Mouse (Mus musculus) right cerebral cortex, postnatal 36 days (tissue): Measurements from ENCODE around the gene Orai1.
"Not testable (repeated sequence)": the region's sequence is repeated elsewhere in the genome, so short reads cannot be mapped to it uniquely, and the experiment has no call there.

Source experiments
- DNase-seq, 2 experiments: peaks; one replicate each; pipeline ENCODE4 v3.0.0; 2022; ENCODE audit warnings: low spot score in 2 of 2, mixed read lengths in 1 of 2

Orai1 gene

DNA sequence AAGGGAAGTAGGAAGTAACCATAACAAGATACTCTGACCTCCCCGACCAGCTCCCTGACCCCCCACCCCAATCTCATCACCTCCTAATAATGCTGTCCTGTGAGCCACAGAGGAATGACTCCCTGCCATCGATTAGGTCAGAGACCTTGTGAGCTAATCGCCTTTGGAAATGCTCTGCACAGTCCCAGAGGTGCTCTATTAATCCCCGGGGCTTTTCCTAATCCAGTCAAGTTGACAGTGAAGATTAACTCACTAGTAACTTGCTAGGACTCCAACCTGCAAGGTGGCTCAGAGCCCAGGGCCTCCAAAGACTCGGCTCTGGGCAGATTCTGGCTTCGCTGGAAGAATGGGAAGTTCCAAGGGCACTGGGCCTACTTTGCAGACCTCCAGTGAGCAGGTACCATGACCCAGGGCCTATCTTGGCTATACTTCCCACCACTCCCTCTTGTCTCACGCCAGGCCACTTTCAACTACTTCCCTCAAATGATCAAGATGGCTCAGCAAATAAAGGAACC, 18.8 kb downstream of the Orai1 start:
- DNase-seq, result no peak

DNA sequence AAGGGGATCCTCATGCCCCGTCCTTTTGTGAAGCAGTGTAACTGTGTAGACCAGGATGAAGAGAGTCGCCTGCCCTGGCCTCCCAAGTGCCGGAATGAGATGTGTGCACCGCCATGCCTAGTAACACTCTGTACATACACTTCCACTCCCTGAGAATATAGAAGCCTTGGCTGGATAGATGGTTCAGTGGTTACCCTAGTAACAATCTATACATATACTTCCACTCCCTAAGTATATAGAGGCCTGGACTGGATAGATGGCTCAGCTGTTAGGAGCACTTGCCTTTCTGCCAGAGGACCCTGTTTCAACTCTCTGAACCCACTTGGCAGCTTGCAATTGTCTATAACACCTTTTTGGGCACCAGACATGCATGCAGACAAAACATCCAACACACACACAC, 20.2 kb downstream of the Orai1 start:
- no peak for DNase-seq

DNA sequence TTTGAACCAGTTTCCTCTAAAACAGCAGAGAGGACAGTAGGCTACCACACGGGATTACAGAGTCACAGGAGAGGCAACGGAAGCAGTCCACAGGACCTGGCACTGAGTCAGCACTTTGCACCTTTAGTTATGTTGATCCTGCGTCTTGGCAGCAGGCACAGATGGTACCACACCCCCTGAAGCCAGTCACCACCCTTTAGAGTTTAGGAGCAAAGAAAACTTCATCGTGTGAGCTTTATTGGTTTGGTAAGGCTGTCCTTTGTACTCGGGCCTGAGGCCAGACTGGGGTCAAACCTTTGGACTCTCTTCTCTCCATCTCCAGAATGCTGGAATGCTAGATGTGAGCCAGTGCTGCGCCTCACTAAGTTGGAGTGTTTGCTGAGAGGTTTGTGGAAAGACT, 20.7 kb downstream of the Orai1 start:
- DNase-seq, result no peak

DNA sequence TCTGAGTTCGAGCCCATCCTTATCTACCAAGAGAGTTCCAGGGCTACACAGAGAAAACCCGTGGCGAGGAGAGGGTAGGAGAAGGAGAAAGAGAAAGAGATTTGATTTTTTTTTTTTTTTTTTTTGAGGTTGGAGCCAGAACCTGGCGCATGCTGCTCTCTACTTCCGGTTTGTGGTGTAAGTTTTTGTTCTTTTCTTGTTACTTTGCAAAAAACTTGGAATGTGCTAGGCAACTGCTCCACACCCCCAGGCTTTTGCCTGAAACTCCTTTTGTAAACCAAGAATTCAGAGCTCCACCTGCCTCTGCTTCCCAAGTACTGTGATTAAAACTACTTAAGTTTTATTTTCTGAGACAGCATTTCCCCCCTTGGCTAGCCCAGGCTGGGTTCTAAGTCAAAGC, 23.2 kb downstream of the Orai1 start:
- no peak for DNase-seq

DNA sequence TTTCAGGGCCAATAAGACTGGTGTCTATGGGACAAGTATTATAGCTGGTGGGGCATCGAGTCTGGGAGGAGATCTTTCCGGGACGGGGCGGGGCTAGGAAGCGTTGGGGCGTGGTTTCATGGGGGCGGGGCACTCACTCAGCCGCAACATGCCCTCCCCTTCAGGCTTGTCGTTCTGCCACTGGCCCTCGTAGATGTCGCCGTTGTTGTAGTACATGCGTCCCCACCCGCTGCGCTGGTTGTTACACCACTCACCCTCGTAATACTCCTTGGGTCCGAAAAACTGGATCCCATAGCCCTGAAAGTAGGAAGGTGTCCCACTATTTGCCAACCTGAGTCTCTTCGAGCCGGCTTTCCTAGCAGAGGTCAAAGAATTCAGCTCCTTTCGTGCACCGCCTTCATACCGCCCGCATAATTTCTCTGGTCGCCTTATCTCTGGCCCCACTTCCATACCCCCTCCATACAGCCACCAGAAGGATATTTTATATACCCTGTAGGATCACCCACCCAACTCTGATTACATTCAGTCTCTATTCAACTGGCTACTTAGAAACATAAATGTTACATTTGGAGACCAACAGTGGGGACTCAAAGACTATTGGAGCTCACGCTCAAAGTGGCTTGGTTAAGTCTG, 24.4 kb downstream of the Orai1 start:
- DNase-seq, result no peak

DNA sequence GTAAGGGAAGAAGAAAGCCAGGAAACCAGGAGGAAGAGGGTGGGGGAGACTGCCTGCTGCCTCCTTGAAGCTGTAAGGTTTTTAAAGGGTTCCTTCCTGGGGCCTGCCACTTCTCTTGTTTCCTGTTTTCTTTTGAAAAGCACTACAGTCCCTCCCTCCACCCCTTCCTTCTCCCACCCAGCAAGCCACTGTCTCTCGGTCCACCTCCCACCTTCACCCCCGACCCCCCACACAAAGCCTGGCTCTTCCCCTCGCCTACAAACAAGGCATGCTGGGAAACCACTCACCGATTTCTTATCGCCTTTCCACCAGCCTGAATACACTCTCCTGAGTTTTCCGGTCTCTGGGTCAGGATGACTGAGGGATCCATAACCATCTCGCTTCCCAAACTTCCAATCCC, 25.9 kb downstream of the Orai1 start:
- no peak for DNase-seq

DNA sequence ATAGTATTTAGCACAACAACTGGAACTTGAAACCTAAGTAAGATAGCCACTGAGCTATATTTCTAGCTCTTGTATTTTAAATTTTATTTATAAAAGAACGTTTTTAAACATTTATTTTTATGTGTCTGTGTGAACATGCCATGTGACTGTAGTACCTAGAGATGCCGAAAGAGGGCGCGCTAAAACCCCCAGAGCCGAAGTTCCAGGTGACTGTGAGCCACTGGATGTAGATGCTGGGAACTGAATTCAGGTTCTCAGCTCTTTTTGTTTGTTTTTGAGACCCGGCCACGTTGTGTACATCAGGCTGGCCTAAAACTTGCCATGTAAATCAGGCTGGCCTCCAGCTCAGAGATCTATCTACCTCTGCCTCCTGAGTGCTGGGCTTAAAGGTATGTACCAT, 29.0 kb downstream of the Orai1 start:
- DNase-seq, result no peak

DNA sequence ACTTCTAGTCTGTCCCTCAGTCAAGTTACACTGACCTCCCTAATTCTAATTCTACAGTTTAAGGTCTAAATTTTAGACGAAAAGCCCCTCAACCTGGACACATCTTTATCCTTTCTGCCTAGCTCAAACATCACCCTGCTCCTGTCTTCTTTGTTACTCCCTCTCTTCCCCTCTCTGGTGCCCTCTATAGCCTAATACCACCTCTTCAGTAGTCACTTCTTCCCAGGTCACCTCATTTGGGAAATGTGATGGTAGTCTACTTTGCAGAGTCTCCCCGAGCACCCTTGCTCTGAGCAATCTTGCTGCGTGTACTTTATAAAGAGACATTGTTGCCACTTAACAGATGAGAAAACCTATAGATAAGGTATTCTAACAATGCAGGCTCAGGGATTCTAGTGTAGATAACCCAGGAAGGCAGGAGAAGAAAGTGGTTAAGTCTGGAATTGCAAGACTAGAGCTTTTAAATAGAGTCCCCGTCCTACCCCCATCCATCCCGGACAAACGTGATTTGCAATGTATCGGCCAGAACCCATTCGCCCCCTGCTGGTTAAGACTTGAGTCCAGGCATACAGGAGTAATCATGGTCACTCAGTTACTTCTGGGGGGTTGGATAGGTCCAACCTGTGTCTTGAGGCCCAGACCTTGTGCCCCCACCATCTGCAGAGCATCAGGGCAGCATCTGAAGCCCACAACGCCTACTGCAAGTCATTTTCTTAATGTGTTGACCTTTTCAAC, 30.9 kb downstream of the Orai1 start:
- no peak for DNase-seq

DNA sequence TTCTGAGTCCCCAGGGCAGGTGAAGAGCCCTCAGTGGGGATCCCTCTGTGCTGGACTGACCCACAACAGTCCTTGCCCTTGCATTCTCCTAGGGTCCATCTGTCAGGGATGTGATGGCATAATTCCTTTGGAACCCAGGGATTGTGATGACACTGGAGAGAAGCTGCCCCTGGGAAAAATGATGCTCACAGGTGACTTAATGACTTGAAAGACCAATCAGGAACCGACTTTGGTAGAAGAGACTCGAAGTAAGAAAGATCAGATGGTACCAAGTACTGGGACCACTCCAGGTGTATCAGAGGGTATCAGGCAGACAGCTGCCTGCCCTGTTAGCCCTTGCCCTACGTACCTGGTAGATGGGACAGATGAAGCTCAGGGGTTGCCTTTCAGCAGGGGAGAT, 32.0 kb downstream of the Orai1 start, which contains the start of gene Morn3:
Gene Morn3, minus strand, starts transcription at position 101 of the 400 bp plus-strand sequence.
- DNase-seq, result no peak

DNA sequence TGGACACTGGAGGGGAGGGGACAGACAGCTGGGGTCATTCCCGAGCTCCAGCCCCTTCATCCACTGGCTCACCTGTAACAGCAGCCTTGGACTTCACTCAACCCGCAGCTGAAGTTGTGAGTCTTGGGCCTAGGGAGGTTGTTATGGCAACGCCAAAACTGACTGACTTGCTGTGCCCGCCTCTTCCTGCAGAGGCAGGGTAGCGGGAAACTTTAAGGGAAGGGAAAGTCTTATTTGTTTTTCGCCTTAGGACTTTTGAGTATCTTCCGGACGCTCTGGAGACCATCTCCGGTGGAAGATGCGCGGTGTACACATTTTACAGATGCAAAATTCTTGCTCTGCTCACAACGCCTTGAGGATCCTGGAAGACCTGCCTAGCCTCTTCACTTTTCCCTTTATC, 34.4 kb downstream of the Orai1 start:
- DNase-seq, result no peak

DNA sequence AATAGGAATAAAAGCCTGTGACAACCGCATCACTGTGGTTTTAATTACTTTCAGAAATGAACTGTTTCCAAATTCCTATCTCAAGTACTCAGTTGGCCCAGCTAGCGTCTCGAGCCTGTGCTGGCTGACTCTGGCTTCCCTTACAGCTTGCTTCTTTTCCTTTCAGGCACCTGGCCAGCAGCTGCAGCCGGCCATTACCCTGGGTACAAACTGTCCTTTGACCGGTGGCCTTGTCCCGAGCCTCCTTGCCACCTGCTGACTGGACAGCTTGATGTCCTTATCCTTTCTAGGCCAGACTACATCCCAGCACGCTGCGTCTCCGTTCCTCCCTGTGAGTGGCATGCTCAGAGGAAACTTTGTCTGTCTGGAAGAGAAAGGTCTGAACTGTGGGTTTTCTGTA, 36.0 kb downstream of the Orai1 start:
- DNase-seq, result no peak

DNA sequence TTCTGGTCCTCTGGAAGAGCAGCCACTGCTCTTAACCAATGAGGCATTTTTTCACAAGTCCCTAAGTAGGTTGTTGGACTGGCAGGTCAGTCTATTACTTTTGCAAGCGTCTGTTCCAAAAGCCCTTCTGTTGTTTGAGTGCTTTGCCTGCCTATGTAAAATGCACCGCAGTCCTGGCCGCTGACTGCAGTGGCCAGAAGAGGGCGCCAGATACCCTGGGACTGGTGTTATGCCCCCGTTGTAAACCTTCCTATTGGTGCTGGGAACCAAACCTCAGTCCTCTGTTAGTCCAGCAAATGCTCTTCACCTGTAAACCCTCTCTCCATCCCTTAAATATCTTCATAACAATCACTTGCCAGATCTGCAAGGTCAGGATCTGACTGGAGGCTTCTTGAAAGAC, 36.9 kb downstream of the Orai1 start:
- no peak for DNase-seq

DNA sequence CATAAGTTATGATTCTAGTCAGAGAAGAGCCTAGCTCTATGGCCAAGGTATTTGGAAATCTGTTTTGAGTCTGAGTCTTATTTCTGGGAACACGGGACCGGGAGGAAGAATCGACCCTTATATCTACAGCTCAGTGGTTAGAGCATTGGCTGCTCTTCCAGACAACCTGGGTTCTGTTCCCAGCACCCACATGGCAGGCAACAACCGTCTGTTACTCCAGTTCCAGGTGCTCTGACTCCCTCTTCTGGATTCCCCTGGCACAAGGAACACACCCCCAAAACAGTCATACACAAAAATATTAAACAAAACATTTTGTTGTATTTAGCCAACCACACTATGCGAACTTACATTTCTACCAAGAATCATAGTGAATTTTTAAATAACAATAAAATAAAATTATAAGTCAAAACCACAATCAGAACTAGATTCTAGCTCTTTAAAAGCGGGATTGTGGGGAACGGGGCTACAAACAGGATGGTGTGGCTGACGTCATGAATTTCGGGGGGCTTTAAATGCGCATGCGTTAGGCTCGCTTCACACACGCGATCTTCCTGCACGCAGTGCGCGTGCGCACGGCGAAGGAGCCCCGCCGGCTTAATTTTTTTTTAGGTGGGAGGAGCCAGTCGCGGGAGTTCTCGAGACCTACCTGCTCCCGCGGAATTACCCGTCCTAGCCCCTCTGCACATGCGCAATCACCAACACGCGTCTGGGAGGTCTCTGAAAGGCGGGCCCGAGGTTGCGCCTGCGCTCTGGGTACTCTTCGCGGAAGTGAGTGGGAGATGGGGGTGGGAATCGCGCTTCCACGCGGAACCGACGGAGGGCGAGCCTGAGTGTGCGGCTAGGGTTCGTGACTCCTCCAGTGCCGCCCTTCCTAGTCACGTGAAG, 42.7 kb downstream of the Orai1 start:
- peak; percentile 98 for DNase-seq

DNA sequence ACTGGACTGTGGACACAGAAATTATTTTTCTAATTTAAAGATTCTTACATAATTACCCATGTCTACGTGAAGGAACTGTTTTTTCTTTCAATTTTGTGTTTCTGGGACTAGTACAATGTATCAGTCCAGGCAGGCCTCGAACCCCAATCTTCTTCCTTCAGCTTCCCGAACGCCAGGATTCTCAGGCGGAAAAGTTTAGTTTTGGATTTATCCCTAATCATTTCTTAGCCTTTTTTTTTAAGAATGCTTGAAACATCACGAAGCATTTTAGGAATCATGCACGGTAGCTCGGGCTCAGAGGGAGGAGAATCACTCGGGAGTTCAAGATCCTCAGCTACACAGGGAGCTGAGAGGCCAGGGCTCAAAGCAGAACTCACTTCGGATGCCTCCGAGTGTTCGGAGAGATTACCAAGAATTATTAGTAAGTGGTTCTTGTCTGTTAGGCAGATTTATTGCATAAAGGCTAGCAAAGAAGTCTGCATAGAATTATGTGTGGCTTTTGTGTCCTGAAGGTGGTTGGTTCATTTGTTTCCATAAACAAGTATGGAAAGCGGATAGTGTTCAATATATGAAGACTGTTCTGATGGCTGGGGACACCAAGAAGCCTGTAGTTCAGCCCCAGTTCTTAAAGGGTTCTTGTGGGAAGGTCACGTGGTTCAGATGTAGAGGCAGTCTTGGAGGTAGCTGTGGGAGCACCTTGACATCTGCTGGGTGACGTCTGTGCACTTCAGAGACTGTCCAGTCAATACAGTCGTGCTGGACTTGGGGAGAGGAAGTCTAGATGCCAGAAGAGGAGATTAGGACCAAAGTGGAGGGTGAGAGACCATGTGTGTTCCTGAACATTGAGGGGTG, 43.6 kb downstream of the Orai1 start:
- no peak for DNase-seq

DNA sequence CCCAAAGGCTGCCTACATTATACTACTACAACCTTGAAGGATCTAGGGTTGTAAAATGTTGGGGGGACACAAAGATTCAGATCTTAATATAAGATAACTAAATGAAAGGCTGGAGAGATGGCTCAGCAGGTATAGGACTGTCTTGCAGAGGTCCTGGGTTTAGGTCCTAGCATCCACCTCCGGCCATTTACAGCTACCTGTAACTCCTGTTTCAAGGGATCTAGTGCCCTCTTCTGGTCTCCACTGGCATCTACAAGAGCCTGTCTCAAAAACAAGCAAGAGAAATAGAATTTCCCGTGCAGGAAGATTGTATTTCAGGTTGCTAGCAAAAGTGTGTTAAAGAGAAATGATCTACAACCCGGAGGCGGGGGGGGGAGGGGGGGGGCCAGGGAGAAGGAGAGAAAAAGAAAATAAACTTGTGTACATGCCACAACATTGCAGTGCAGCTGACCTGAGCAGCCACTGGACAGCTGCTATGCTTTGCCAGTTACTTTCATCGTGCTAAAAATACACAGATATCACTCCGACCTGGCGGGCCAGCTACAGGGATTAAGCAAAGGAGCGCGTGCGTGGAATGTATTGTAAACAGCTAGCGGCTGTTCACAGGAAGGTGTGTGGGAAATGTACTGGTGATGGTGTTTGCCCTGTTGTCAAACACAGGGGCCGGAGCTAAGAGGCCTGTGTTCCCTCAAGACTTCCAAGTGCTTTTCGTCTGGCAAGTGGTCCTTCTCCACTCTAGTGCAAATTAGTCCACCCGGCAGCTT, 45.1 kb downstream of the Orai1 start:
- DNase-seq, result no peak

DNA sequence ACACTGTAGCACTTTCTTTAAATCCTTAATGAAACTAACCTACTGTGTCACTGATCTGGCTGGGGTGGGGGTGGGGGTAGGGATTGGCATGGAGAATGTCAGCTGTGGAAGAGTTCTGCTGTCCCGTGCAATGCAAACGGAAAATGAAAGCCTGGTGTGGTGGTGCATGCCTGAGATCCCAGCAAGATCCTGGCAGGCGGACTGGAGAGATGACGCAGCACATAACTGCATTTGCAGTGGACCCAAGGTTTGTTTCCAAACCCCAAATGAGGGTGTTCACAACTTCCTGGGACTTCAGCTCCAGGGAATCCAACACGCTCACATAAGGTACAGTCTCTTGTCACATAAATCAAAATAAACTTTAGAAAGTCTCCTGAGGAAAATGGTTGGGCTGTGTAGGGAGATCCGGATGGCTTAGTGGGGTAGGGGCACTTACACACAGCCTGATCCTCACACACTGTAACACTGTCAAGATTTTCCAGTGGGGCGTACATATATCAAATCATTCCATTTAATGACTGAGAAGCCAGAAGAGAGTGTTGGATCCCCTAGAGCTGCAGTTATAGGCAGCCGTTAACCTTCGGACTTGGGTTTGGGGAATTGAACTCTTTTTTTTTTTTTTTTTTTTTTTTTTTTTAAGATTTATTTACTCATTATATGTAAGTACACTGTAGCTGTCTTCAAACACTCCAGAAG, 46.0 kb downstream of the Orai1 start:
- DNase-seq, result no peak

DNA sequence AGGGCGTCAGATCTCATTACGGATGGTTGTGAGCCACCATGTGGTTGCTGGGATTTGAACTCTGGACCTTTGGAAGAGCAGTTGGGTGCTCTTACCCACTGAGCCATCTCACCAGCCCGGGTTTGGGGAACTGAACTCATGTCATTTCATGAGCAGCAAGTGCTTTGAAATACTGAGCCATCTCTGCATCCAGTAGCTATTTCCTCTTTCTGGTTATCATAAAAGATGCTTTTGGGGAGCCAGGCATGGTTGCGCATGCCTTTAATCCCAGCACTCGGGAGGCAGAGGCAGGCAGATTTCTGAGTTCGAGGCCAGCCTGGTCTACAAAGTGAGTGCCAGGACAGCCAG, 46.5 kb downstream of the Orai1 start:
- not testable (repeated sequence) for DNase-seq

DNA sequence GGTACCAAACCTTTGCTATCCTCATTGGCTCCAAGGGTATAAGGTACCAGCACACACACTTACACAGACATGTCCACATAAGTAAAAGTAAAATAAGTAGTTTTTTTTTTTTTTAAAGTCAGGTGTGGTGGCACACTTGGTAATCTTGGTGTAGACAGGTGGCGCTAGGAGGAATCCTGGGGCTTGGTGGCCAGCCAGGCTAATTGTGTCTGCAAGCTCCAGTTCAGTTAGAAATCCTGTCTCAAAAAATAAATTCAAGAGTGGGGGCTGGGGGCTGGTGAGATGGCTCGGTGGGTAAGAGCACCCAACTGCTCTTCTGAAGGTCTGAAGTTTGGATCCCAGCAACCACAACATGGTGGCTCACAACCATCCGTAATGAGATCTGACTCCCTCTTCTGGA, 48.3 kb downstream of the Orai1 start:
- DNase-seq, result no peak

DNA sequence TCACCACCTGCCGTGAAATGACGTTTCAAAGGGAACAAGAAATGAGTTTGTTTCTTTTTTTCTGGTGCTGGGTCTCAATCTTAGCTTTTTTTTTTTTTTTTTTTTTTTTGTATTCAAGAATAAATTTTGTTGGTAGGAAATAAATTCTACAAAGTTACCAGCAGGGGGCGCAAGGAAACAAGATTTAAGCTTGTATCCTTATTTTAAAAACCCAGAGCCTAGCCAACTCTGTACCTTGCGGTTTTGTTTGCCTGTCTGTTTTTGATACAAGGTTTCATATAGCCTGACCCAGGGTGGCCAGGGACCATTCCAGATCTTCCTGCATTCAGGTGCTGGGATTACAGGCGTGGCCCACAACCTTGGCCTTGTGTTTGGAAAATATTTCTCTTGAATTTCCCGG, 49.3 kb downstream of the Orai1 start:
- DNase-seq, result no peak

DNA sequence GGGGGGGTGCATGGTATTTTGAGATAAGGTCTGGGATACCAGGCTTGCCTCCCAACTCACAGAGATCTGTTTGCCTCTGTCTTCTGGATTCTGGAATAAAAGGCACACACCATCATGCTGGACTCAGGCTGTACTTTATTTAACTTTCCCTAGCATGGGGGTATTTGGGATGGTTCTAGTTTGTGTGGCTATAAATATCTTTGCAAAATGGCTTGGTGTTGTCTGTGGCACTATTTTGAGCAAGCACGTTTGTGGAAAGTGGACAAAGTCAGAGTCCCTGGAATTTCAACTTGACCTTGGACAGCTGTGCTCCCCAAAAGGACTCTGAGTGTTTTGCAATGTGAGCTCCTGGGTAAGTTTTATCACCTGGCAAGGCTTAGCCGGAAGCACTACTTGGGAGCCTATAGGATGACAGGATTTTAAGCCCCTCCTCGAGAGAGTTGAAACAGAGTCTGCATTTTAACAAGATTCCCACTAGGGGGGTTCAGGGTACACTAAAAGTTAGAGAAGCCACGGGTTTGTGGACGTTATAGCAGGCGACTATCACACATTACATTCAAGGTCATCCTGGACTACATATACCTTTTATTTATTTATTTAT, 52.6 kb downstream of the Orai1 start:
- DNase-seq, result no peak
